22 mouse cellular contexts compared by ENCODE assay signal in the genomic region with DNA sequence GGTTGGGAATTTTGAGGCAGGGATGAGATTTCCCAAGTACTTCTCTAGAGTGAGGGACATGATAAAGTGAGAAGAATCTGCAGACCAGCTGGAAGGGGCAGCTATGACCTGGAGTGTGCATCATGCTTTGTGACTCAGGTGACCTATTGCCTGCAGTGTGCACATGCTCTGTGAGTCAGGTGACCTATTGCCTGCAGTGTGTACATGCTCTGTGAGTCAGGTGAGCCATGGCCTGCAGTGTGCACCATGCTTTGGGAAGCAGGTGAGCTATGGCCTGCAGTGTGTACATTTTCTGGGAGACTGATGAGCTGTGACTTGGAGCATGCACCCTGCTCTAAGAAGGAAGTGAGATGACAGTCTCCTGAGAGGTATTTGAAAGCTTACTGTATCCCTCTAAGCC. TPM values are rescaled to one million over a fixed set of nuclear protein-coding genes. Genes with fewer than 3 reads are reported as not detected.
"Had no signal": no experiment of that assay in that cellular context is flagged by ENCODE, and none has a peak within 500 bp of the region (broad histone marks: within the 10 kb centered on the region; RNA-seq: fewer than 3 reads in every experiment).

No protein-coding gene starts in this region.

- H3K9me3 ChIP-seq: limb, embryonic 12.5 days; limb, embryonic 15.5 days; neural tube, embryonic 12.5 days; neural tube, embryonic 15.5 days; stomach, embryonic 15.5 days had no signal

- H3K4me2 ChIP-seq: limb, embryonic 12.5 days; limb, embryonic 15.5 days; midbrain, embryonic 11.5 days; neural tube, embryonic 12.5 days; neural tube, embryonic 15.5 days; stomach, embryonic 15.5 days had no signal

- H3K36me3 ChIP-seq: limb, embryonic 12.5 days; limb, embryonic 15.5 days; neural tube, embryonic 12.5 days; neural tube, embryonic 15.5 days; stomach, embryonic 15.5 days had no signal

- H3K9ac ChIP-seq: limb, embryonic 12.5 days; limb, embryonic 15.5 days; neural tube, embryonic 12.5 days; neural tube, embryonic 15.5 days; stomach, embryonic 15.5 days had no signal

- H3K27ac ChIP-seq: hindbrain, postnatal 0 days; limb, embryonic 12.5 days; limb, embryonic 15.5 days; macrophage; neural tube, embryonic 12.5 days; neural tube, embryonic 15.5 days; stomach, embryonic 15.5 days had no signal

- H3K27me3 ChIP-seq: limb, embryonic 12.5 days; limb, embryonic 15.5 days; neural tube, embryonic 12.5 days; neural tube, embryonic 15.5 days; stomach, embryonic 15.5 days had no signal

- DNase-seq: kidney, adult 8-10 months; kidney, postnatal 14 days; kidney, postnatal 4 days; left cerebral cortex, postnatal 4 days; lung, adult 18-20 months; lung, postnatal 14 days; midbrain, embryonic 14.5 days; right cerebral cortex, adult 18-20 months; right cerebral cortex, postnatal 14 days; right cerebral cortex, postnatal 4 days; thymus, adult 18-20 months; thymus, postnatal 36 days had no signal

- H3K4me1 ChIP-seq: limb, embryonic 15.5 days; stomach, embryonic 15.5 days had no signal

- H3K4me3 ChIP-seq: limb, embryonic 12.5 days; limb, embryonic 15.5 days; neural tube, embryonic 12.5 days; neural tube, embryonic 15.5 days; stomach, embryonic 15.5 days had no signal

- ATAC-seq: hindbrain, postnatal 0 days; inflammation-experienced regulatory T-cells, adult 6 months had no signal

RNA-seq across cellular contexts. Expression of gene Adamts16, which starts 33.1 kb away (rescaled TPM):
- total RNA-seq: megakaryocyte-erythroid progenitor cell, adult 5-6 weeks had no signal
- polyA plus RNA-seq: inflammation-experienced regulatory T-cells, adult 6 months; macrophage had no signal
